Mouse (Mus musculus) adrenal gland, postnatal 36 days (tissue): ENCODE measurements around the gene Myof. TPM values are rescaled to one million over a fixed set of nuclear protein-coding genes. Genes with fewer than 3 reads are reported as not detected.

Source experiments
- DNase-seq, 2 experiments: peaks; one replicate each; pipeline ENCODE4 v3.0.0; 2021; ENCODE audit warnings: mixed read lengths in 1 of 2
- total RNA-seq, 2 experiments: library from RNA; stranded (reverse); gene quantifications; 2 replicates each; pipeline ENCODE4 v1.2.3; 2021

Gene Myof
- total RNA-seq, 2 experiments from 2014 or later, result 33.4 to 59.2 TPM

GRCm38 (mm10) chr19:37876605-37877245, 166.7 kb downstream of the Myof start:
- DNase-seq, result no peak

GRCm38 (mm10) chr19:37873499-37873898, 169.9 kb downstream of the Myof start:
- no peak for DNase-seq

GRCm38 (mm10) chr19:37867592-37867991, 175.8 kb downstream of the Myof start:
- no peak for DNase-seq

GRCm38 (mm10) chr19:37866994-37867393, 176.4 kb downstream of the Myof start:
- no peak for DNase-seq

- no peak for DNase-seq
Observed at GRCm38 (mm10) chr19:37861171-37861570, 182.2 kb downstream of the Myof start.

GRCm38 (mm10) chr19:37860267-37860666, 183.1 kb downstream of the Myof start:
- no peak for DNase-seq

GRCm38 (mm10) chr19:37858406-37859081, 184.8 kb downstream of the Myof start:
- DNase-seq, result no peak

- no peak for DNase-seq
Observed at GRCm38 (mm10) chr19:37852056-37852455, 191.3 kb downstream of the Myof start.

- DNase-seq, result no peak
Observed at GRCm38 (mm10) chr19:37851590-37852038, 191.8 kb downstream of the Myof start.

Other genes starting within 250 kb of the Myof start
- gene Cep55, start 11.4 kb upstream of the Myof start, total RNA-seq, result 1 to 10 TPM; 2.2 to 2.5 TPM
- gene Ffar4, start 53.5 kb upstream of the Myof start, total RNA-seq, result 10 to 100 TPM in 1 of 2 experiments, 1 to 10 TPM in 1; 2.5 to 10.4 TPM
- 10 to 100 TPM; 34.5 to 39.5 TPM for gene Rbp4, start 81.7 kb upstream of the Myof start, total RNA-seq
- not detected for gene Pde6c, start 89.2 kb upstream of the Myof start, total RNA-seq
- gene Fra10ac1, start 180.6 kb upstream of the Myof start, total RNA-seq, result 10 to 100 TPM; 13.4 to 13.7 TPM
- under 1 TPM; 0.56 to 0.99 TPM for gene Lgi1, start 221.0 kb upstream of the Myof start, total RNA-seq